In genomic region chr2:180395279-180396034, GRCm38 (mm10) we compare ENCODE assay signal across 22 mouse cellular contexts.
DNase-seq lines count a peak whose midpoint lies in the region; ATAC-seq and TF ChIP-seq lines count a peak whose summit lies in the region.
"Had no signal": no experiment of that assay in that cellular context is flagged by ENCODE, and none has a peak within 500 bp of the region (broad histone marks: within the 10 kb centered on the region; RNA-seq: fewer than 3 reads in every experiment).

No protein-coding gene starts in this region.

- no peak for TF ChIP-seq CTCF in gastrocnemius, adult 2 months (IDR thresholded peaks at IDR 0.05)

- no peak overlapping the region for H3K9ac ChIP-seq in heart, embryonic 12.5 days
- peak overlapping the region; percentile 30 for H3K9ac ChIP-seq in heart, embryonic 16.5 days (ENCODE audit: low read length)
- H3K9ac ChIP-seq: embryonic facial prominence, embryonic 15.5 days; forebrain, embryonic 15.5 days; hindbrain, embryonic 12.5 days had no signal

- peak; percentile 45 for DNase-seq in gastrocnemius, adult 2 months
- DNase-seq in gastrocnemius, postnatal 36 days: no peak
- DNase-seq in heart, postnatal 25 days (ENCODE audit: low spot score): no peak
- DNase-seq in skeletal muscle tissue, adult 2 months (ENCODE audit: low read depth, low spot score): peak; percentile 55
- no peak for DNase-seq in adrenal gland, adult 8-10 months
- DNase-seq: adrenal gland, postnatal 10 days; B cell, adult 2 months; cerebellum, adult 11 months; cerebellum, adult 8-10 months; cerebellum, postnatal 14 days; embryo, embryonic 11 days; kidney, adult 11 months had no signal

- H3K4me2 ChIP-seq in heart, embryonic 12.5 days: no peak overlapping the region
- H3K4me2 ChIP-seq in heart, embryonic 16.5 days (ENCODE audit: low read depth, low read length): no peak overlapping the region
- H3K4me2 ChIP-seq: embryonic facial prominence, embryonic 15.5 days; forebrain, embryonic 15.5 days; hindbrain, embryonic 12.5 days had no signal

- no peak overlapping the region for H3K4me3 ChIP-seq in gastrocnemius, adult 2 months
- H3K4me3 ChIP-seq in heart, embryonic 12.5 days: no peak overlapping the region
- no peak overlapping the region for H3K4me3 ChIP-seq in heart, embryonic 16.5 days (ENCODE audit: low read length)
- H3K4me3 ChIP-seq: embryonic facial prominence, embryonic 15.5 days; erythroblast, embryonic 14.5 days; forebrain, embryonic 10.5 days; forebrain, embryonic 15.5 days; hindbrain, embryonic 12.5 days had no signal

- no peaks in the 10 kb centered on the region for H3K9me3 ChIP-seq in heart, embryonic 12.5 days (replicated peaks)
- H3K9me3 ChIP-seq in heart, embryonic 16.5 days (replicated peaks; ENCODE audit: control insufficient read depth, low read length): no peaks in the 10 kb centered on the region
- H3K9me3 ChIP-seq: embryonic facial prominence, embryonic 15.5 days; forebrain, embryonic 10.5 days; forebrain, embryonic 15.5 days; G1E; hindbrain, embryonic 12.5 days had no signal

- WGBS in heart, embryonic 12.5 days: 40% methylated on average over 11 of the region's 11 CpGs
- WGBS in heart, embryonic 16.5 days: 34% methylated on average over 11 of the region's 11 CpGs

- no peak for ATAC-seq in heart, embryonic 12.5 days (ENCODE audit: insufficient number of reproducible peaks, low FRiP score)
- no peak for ATAC-seq in heart, embryonic 16.5 days (replicated peaks; ENCODE audit: extremely low read depth, insufficient read depth, low FRiP score)
- ATAC-seq: CD4-positive, CD25-positive, alpha-beta regulatory T cell, adult 4 months; forebrain, embryonic 15.5 days; hindbrain, embryonic 16.5 days had no signal

- peaks cover 34% of the 10 kb centered on the region for H3K36me3 ChIP-seq in heart, embryonic 12.5 days
- H3K36me3 ChIP-seq in heart, embryonic 16.5 days (ENCODE audit: control insufficient read depth, insufficient read depth): 0 out of 2 replicates have a peak, but pooled peaks cover 4% of the 10 kb centered on the region
- H3K36me3 ChIP-seq: embryonic facial prominence, embryonic 15.5 days; forebrain, embryonic 10.5 days; forebrain, embryonic 15.5 days; G1E; hindbrain, embryonic 12.5 days had no signal

- H3K27ac ChIP-seq in gastrocnemius, adult 2 months: peak overlapping the region; percentile 85
- peak overlapping the region; percentile 58 for H3K27ac ChIP-seq in heart, embryonic 12.5 days (ENCODE audit: poor library complexity, severe bottlenecking)
- H3K27ac ChIP-seq in heart, embryonic 16.5 days (ENCODE audit: low read length): peak overlapping the region; percentile 94
- H3K27ac ChIP-seq: embryonic facial prominence, embryonic 15.5 days; forebrain, embryonic 10.5 days; forebrain, embryonic 15.5 days; hindbrain, embryonic 12.5 days had no signal

- intact Hi-C loops in gastrocnemius, adult 2 months (cut with DNase I): loop anchor here (5.0 kb wide), 1 partner anchor 38 kb away; no protein-coding TSS in a partner anchor
- intact Hi-C loops in gastrocnemius, postnatal 36 days (cut with DNase I): no loop called here
- intact Hi-C loops in heart, postnatal 25 days (cut with DNase I): no loop called here

- no peaks in the 10 kb centered on the region for H3K27me3 ChIP-seq in heart, embryonic 12.5 days (replicated peaks)
- H3K27me3 ChIP-seq in heart, embryonic 16.5 days (ENCODE audit: control insufficient read depth, insufficient read depth, low read length): no peaks in the 10 kb centered on the region

- H3K4me1 ChIP-seq in heart, embryonic 12.5 days (replicated peaks): peaks cover 91% of the 10 kb centered on the region
- H3K4me1 ChIP-seq in heart, embryonic 16.5 days (ENCODE audit: control insufficient read depth, insufficient read depth, low read length): peaks cover 62% of the 10 kb centered on the region
- H3K4me1 ChIP-seq: embryonic facial prominence, embryonic 15.5 days; forebrain, embryonic 15.5 days; hindbrain, embryonic 12.5 days had no signal

Comparison
In these comparisons a context has a peak if more than half of its experiments do, and no peak if none do; other contexts are left out.
1. DNase-seq: peak in gastrocnemius, adult 2 months (single experiment) and skeletal muscle tissue, adult 2 months (single experiment); none in gastrocnemius, postnatal 36 days (0 of 2), heart, postnatal 25 days (single experiment) and adrenal gland, adult 8-10 months (single experiment).
2. Peak in every context shown above with its lines, with median percentiles within 50 percentile points of each other: H3K27ac ChIP-seq.